Mouse (Mus musculus) stomach, postnatal 0 days (tissue): ENCODE results near the gene Emx1. TPM values are rescaled to one million over a fixed set of nuclear protein-coding genes. Genes with fewer than 3 reads are reported as not detected.

Experiments used
- ATAC-seq: fragments of 200-750 bp; cut with Nextera tagmentation; 2 replicates; pipeline ENCODE4 v1.8.0; 2017; ENCODE audit not compliant: low FRiP score, low TSS enrichment
- DNase-seq: peaks from one replicate; pipeline ENCODE4 v3.0.0-alpha.2; 2016; ENCODE audit warnings: low spot score
- H3K27ac ChIP-seq: fragments of 300-500 bp; sonication (generic); replicated peaks from 2 replicates; pipeline ENCODE4 v1.5.1; 2014; ENCODE audit warnings: mild to moderate bottlenecking, control low read depth
- H3K27me3 ChIP-seq: fragments of 300-500 bp; sonication (generic); 2 replicates; pipeline ENCODE4 v1.6.1; 2014; ENCODE audit warnings: low read length; ENCODE audit not compliant: control insufficient read depth, insufficient read depth
- H3K36me3 ChIP-seq: fragments of 300-500 bp; sonication (generic); 2 replicates; pipeline ENCODE4 v1.6.1; 2014; ENCODE audit warnings: low read length, mixed read lengths; ENCODE audit not compliant: control insufficient read depth, insufficient read depth
- H3K4me1 ChIP-seq: fragments of 300-500 bp; sonication (generic); replicated peaks from 2 replicates; pipeline ENCODE4 v1.6.1; 2014; ENCODE audit warnings: antibody characterized with exemption; ENCODE audit not compliant: control insufficient read depth, insufficient read depth
- H3K4me2 ChIP-seq: fragments of 300-500 bp; sonication (generic); replicated peaks from 2 replicates; pipeline ENCODE4 v1.6.1; 2014; ENCODE audit warnings: low read depth, mild to moderate bottlenecking, control low read depth, moderate library complexity
- H3K4me3 ChIP-seq: fragments of 300-500 bp; sonication (generic); 2 replicates; pipeline ENCODE4 v1.5.1; 2014; ENCODE audit warnings: low read depth, low read length, control low read depth
- H3K9ac ChIP-seq: fragments of 300-500 bp; sonication (generic); 2 replicates; pipeline ENCODE4 v1.6.1; 2014; ENCODE audit warnings: mild to moderate bottlenecking, low read length, control low read depth, mixed read lengths
- H3K9me3 ChIP-seq: fragments of 300-500 bp; sonication (generic); 2 replicates; pipeline ENCODE4 v1.6.1; 2016; ENCODE audit warnings: low read length; ENCODE audit not compliant: control insufficient read depth
- CTCF ChIP-seq: IDR thresholded peaks from 2 replicates; pipeline ENCODE4 v1.5.1; 2016; ENCODE audit warnings: antibody characterized with exemption, low read depth, mild to moderate bottlenecking, moderate library complexity
- EP300 ChIP-seq: optimal IDR thresholded peaks from 2 replicates; pipeline ENCODE3; 2016; ENCODE audit warnings: antibody characterized with exemption
- WGBS: fragments of 180-500 bp; shearing (Covaris S2); extraction: QIAGEN DNeasy Blood & Tissue Kit; methylation state at CpG from one replicate; pipeline ENCODE4 v1.1.7; 2014; 5-methylcytosine and 5-hydroxymethylcytosine counted together
- polyA plus RNA-seq: library from polyadenylated mRNA; unstranded; fragments of >200 nt; fragmentation: Nextera tagmentation; extraction: Ambion mirVana; gene quantifications from 2 replicates; pipeline ENCODE4 v1.2.1, GENCODE M21; 2015

The Emx1 gene
- polyA plus RNA-seq, 1 experiment from 2014 or later: not detected

DNA sequence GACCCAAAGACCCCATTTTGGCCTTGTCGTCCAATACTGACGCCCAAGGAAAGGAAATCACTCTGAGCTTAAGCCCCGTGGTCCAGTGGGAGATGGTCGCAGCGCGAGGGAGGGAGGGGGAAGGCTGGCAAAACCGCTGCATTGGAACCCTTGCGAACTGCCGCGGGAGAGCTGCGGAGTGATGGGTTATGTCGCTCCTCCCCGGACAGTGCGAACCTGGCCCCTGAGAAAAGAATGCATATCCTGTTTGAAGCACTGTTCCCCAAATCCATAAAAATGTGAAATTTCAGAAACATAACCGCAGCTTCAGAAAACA is 536 bp upstream of the Emx1 start:
- Histone ChIP-seq H3K9ac (no peak overlapping the region), H3K4me1 (no peaks in the 10 kb centered on the region), H3K27ac (no peak overlapping the region), H3K36me3 (no peaks in the 10 kb centered on the region), H3K4me3 (no peak overlapping the region), H3K9me3 (no peaks in the 10 kb centered on the region), H3K27me3 (peaks cover 28% of the 10 kb centered on the region), H3K4me2 (no peak overlapping the region)
- 3% methylated on average over 15 of the region's 15 CpGs for WGBS
- no peak for TF ChIP-seq EP300
- no peak for TF ChIP-seq CTCF
- no peak for DNase-seq
- ATAC-seq: no peak

DNA sequence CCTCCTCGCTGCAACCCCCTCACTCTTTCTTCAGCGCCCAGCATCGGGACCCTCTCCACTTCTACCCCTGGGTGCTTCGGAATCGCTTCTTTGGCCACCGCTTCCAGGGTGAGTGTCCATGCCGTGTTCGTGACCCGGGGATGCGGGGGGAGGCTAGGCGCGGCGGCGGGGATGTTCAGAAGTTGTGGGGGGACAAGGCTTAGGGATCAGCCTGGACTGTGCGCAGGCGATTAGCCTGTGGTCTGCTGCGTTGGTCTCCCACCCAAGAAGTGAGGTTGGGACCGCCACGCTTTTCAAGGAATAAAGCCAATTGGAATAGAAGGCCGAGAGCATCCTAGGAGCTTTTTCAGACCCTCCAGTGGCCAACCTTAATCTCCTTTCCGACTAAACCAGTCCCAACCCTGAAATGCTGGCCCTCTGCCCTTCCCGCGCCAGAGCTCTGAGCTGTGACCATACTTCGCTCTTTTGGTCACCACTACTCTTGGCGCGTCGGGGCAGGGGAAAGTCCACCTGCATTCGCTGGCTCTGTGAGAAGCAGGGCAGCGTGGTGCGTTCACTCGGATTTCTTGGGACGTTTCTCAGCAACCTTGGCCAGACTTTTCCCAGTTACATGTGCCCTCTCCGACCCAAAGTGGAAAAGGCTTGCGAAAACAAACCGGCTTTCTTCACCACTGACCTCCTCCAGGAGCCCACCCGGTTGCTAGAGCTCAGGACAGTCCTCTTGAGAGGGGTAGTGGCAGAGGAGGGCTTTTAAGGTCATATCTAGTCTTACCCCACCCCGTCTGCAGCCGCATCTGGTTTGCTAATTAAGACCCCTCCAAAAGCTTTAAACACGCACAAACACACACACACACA is 1.2 kb downstream of the Emx1 start:
- Histone ChIP-seq H3K27ac (no peak overlapping the region), H3K36me3 (no peaks in the 10 kb centered on the region), H3K4me2 (peak overlapping the region; percentile 53; the same call in 1 of the 2 replicates), H3K4me1 (no peaks in the 10 kb centered on the region), H3K9me3 (no peaks in the 10 kb centered on the region), H3K9ac (no peak overlapping the region), H3K4me3 (peak overlapping the region; percentile 35; the same call in 1 of the 2 replicates), H3K27me3 (peaks cover 35% of the 10 kb centered on the region)
- DNase-seq (no peak), ATAC-seq (no peak)
- 4% methylated on average over 39 of the region's 39 CpGs for WGBS
- TF ChIP-seq EP300: no peak

GRCm38 (mm10) chr6:85189361-85189760 is 2.1 kb downstream of the Emx1 start:
- H3K9ac ChIP-seq: no peak overlapping the region
- ATAC-seq (no peak), DNase-seq (no peak)
- TF ChIP-seq CTCF: no peak
- TF ChIP-seq EP300: no peak
- WGBS: 14% methylated on average over 14 of the region's 14 CpGs
- H3K27ac ChIP-seq: no peak overlapping the region
- H3K36me3 ChIP-seq: no peaks in the 10 kb centered on the region
- H3K4me1 ChIP-seq: no peaks in the 10 kb centered on the region
- no peak overlapping the region for H3K4me2 ChIP-seq
- H3K4me3 ChIP-seq: no peak overlapping the region; the same call in 1 of the 2 replicates
- H3K9me3 ChIP-seq: no peaks in the 10 kb centered on the region
- peaks cover 35% of the 10 kb centered on the region for H3K27me3 ChIP-seq

DNA sequence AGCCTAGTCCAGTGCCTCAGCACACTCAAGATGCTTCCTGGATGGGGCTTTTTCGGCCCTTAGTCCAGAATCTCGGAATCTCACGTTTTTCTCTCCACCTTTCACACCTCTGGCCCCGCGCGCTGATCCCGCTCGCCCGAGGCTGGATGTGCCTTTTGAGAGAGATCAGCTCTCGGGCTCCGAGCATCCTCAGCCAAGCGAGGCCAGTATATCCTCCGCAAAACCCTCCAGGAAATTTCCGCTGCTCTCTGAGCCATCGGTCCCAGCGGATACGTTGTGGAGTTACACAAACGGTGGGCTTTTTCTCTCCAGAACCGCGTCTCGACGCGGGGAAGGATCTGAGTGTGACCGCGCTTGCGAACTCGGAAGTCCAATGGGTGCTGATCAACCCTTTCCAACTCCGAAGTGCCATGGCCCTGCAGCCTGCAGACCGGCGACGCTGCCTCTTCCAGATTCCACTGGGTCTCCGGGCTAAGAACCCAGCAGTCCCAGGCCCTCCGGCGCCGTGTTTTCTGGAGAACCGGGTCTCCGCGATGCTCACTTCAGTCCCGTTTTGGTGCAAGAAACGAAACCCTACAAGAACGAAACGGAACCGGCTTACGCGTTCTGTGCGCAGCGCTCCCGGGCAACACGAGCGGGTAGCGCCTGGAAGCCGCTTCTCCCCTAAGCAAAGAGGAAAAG is 2.8 kb downstream of the Emx1 start:
- DNase-seq: peak; percentile 27

GRCm38 (mm10) chr6:85190671-85191070 is 3.4 kb downstream of the Emx1 start:
- peak overlapping the region; percentile 57 for H3K4me2 ChIP-seq
- peaks cover 40% of the 10 kb centered on the region for H3K27me3 ChIP-seq
- TF ChIP-seq CTCF (no peak), EP300 (no peak)
- ATAC-seq (no peak), DNase-seq (no peak)
- no peak overlapping the region for H3K27ac ChIP-seq
- H3K36me3 ChIP-seq: no peaks in the 10 kb centered on the region
- H3K9me3 ChIP-seq: no peaks in the 10 kb centered on the region
- 8% methylated on average over 13 of the region's 13 CpGs for WGBS
- no peak overlapping the region for H3K9ac ChIP-seq
- peak overlapping the region; percentile 40 for H3K4me3 ChIP-seq
- no peaks in the 10 kb centered on the region for H3K4me1 ChIP-seq

More for the DNA sequence above, 2.8 kb downstream of the Emx1 start:
- H3K4me1 ChIP-seq: no peaks in the 10 kb centered on the region
- WGBS: under 1% methylated on average over 52 of the region's 52 CpGs
- TF ChIP-seq CTCF (no peak), EP300 (no peak)
- H3K27me3 ChIP-seq: peaks cover 39% of the 10 kb centered on the region
- no peak overlapping the region for H3K27ac ChIP-seq
- H3K9ac ChIP-seq: no peak overlapping the region
- H3K4me3 ChIP-seq: peak overlapping the region; percentile 40
- ATAC-seq: no peak
- H3K4me2 ChIP-seq: peak overlapping the region; percentile 57
- no peaks in the 10 kb centered on the region for H3K36me3 ChIP-seq
- no peaks in the 10 kb centered on the region for H3K9me3 ChIP-seq
